Mouse (Mus musculus) liver, postnatal 0 days (tissue): ENCODE data around the gene Clybl.

Source experiments
- CTCF ChIP-seq: sonication (generic); IDR thresholded peaks from 2 replicates; pipeline ENCODE4 v1.5.1; 2016; ENCODE audit warnings: antibody characterized with exemption, low read depth
- EP300 ChIP-seq: IDR thresholded peaks from 2 replicates; pipeline ENCODE4 v1.6.1; 2016; ENCODE audit warnings: antibody characterized with exemption, low read depth, mild to moderate bottlenecking

GRCm38 (mm10) chr14:122374285-122374997 is 192.9 kb downstream of the Clybl start:
- TF ChIP-seq CTCF = no peak
- TF ChIP-seq EP300 = no peak
